Mouse (Mus musculus) CD4-positive, CD25-positive, alpha-beta regulatory T cell, adult 2 months (primary cell): ENCODE results near the gene Ube2n.

Experiments used
- DNase-seq: peaks from one replicate; pipeline ENCODE4 v3.0.0-alpha.2; 2012; ENCODE audit warnings: low read depth, low spot score

Ube2n gene

DNA sequence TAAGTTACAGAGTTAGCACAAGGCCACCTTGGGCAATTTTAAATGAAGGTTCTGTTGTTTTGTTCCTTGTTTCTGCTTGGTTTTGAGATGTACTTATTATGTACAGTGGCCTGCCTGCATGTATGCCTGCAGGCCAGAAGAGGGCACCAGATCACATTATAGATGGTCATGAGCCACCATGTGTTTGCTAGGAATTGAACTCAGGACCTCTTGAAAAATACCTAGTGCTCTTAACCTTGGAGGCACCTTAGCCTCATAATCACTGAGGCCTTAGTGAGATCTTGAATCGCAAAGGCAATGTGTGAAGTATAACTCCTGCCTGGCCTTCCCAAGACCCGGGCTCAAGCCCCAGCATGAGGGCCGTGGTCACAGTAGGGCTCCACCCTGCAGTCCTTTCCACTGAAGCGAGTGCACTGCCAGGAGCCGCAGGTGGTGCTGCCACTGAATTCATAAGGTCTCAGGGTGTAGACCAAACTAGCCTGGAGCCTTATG is 42.4 kb downstream of the Ube2n start:
- peak; percentile 70 for DNase-seq

DNA sequence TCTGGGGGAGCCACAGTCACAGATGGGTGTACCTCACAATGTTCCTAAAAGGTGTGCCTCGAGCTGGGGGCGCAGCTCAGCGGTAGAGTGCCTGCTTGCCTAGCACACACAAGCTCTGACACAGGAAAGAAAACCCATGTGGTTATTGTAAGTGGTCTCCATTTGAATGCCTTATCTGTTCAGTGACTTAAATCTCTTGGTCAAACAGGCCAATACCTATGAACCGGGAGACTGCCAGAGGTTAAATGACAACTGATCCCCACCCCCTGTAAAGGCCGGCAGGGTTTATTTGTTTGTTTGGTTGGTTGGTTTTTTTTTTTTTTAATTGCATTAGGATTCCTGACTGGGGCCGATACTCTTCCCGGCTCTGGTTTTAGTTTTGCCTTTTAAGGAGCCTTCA is 44.5 kb downstream of the Ube2n start:
- no peak for DNase-seq

DNA sequence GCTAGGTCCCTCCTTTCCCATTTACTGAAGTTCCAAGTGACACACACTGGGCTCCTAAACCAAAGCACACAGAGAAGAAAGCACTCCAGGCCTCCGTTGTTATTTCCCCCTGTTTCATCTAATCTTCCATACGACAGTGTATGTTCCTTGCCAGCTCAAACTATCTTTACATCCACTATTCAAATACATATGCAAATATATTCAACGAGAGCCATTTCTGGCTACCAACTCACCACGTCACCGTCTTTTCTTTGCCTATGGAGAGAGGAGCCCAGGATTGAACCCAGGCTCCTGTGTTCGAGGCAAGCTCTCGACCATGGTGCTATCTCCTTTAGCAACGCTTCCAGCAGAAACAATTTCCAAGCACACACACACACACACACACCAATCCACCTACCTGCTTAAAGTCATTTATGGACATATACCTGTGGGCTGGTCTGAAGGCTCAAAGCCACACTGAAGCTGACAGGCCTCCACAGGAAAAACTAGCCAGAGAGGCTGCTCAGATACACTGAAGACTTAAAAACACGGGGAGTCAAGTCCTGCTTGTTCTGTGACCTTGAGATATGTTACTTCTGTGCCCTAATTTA is 45.5 kb downstream of the Ube2n start:
- DNase-seq: no peak

DNA sequence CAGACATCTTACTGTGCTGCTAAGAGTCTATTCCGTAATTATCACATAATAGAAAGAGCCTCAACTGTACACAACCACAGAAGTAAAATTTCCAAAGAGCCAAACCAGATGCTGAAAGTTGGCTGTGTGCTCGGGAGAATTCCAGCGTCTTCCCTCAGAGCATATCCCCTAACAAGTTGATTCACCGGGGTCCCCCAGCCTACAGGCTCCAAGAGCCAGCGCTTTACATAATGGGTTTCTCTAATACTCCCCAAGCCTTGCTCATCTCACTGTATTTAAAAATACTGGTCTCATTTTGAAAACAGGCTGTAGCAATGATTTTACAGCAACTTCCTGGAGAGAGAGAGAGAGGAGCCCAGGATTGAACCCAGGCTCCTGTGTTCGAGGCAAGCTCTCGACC is 46.7 kb downstream of the Ube2n start:
- no peak for DNase-seq

DNA sequence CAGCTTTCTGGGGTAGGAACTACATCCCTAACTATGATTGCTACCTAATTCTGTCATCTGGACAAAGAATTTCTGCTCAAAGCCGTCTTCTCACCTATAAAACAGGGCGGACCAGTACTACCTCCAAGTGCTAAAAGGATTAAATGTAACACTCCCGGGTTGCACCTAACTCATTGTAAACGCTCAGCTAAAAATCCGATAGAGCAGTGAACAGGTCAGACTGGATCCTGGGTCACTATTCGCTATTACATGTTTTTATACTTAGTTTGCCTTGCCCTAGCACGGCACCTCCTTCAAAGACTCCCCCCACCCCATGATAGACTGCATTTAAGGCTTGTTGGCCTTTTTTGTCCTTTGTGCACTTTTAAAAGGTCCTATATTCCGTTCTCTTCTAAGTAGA is 47.5 kb downstream of the Ube2n start:
- DNase-seq: no peak

- peak; percentile 60 for DNase-seq
Measured at GRCm38 (mm10) chr10:95562859-95563841, 48.2 kb downstream of the Ube2n start.

GRCm38 (mm10) chr10:95563851-95564845 is 49.2 kb downstream of the Ube2n start, which contains the start of gene Nudt4:
TSS of gene Nudt4 (minus strand) at chr10:95564146.
- DNase-seq: peak; percentile 94

DNA sequence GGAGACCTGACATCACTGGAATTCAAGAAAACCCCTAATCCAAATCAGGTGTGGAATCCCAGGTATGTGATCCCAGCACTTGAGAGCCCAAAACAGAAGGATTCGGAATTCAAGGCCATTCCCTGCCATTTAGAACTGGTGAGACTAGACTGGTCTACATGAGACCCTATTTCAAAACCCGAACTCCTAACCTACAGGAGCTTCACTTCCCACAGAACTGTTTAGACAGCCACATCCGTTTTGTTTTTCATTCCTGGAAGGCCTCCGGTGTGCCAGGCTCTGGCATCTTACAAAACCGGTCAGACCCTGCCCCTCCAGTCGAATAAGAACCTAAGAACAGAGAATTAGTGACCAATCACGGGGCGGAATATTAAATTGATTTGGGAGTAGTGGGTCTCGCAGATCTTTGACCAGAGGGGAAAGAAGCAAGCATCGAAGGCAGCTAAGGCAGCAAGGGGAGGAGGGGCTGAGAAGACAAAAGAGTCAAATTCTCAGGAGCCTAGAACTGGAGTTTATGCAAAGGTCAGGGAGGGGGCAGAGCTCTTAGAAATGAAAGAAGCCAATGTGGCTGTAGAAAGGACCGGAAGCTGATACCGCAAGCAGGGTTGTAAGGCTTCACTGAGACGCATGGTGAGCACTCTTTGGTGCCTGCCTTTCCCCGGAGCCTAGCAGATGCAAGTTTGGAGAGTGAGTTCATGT is 50.4 kb downstream of the Ube2n start:
- peak; percentile 60 for DNase-seq

DNA sequence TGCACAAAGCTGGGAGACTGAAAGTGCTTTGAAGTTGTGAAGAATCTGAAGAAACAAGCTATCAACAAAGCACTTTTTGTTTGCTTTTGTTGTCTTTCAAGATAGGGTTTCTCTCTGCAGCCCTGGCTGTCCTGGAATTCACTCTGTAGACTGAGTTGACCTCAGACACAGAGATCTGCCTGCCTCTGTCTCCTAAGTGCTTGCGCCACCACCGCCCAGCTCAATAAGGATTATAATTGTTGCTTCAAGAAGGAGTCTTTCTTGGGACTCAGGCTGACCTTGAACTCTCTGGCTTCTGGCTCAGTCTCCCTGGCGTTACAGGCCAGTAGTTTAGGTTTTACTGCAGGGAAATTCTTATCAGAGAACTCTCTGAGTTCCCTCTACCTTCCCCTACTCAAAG is 51.8 kb downstream of the Ube2n start:
- no peak for DNase-seq

- DNase-seq: no peak
Measured at GRCm38 (mm10) chr10:95567550-95567949, 52.6 kb downstream of the Ube2n start.

GRCm38 (mm10) chr10:95568016-95568415 is 53.1 kb downstream of the Ube2n start:
- no peak for DNase-seq

- DNase-seq: no peak
Measured at GRCm38 (mm10) chr10:95569441-95569840, 54.5 kb downstream of the Ube2n start.

- DNase-seq: no peak
Measured at GRCm38 (mm10) chr10:95574994-95575393, 60.0 kb downstream of the Ube2n start.

DNA sequence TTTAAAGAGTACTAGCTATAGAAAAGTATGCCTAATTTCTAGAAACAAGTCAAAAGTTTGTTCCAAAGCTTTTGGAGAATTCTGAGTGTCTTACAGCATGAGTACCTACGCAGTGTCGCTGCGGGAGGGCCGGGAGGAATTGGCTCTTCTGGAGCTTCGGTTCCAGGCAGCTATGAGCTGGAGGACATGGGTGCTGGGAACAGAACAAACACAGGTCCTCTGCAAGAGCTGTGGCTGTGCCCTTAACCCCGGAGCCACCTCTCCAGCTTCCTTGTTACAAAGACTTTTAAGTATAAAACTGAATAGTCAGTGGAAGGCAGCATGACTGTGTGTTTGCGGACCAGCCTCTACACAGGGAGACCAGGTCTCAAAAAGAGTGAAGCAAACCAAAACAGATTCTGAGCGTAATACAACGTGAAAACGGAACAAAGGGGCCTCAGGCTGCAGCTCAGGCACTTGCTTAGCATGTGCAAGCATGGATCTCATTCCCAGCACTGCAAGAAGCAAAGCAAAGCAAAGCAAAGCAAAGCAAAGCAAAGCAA is 61.0 kb downstream of the Ube2n start:
- no peak for DNase-seq

DNA sequence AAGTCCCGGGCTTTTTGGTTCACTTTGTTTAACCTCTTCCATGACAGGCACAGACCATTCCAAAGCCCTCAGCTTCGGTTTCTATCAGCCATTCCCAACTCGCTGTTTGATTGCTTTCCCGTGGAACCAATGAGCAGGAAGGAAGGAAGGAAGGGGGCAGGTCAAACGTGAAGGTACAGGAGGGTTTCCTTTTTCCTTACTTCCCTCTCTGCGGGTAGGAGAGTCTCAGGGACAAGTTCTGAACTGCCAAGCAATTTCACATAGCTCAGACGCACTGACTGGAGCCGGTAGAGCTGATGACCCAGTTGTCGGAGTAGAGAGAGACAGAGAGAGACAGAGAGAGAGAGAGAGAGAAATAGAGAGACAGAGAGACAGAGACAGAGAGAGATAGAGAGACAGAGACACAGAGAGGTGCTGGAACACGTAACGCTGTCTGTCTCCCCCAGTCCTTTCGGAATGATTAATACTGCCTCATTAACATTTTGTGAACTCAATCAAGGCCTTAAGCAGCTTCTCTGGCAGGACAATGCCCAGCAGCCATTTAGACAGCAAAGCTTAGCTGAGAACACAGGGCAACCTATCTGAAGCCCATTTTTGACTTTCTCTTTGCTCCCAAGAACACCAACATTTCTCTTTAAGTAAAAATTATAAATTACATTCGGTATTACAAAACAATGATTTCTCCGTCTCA is 62.1 kb downstream of the Ube2n start:
- DNase-seq: no peak

DNA sequence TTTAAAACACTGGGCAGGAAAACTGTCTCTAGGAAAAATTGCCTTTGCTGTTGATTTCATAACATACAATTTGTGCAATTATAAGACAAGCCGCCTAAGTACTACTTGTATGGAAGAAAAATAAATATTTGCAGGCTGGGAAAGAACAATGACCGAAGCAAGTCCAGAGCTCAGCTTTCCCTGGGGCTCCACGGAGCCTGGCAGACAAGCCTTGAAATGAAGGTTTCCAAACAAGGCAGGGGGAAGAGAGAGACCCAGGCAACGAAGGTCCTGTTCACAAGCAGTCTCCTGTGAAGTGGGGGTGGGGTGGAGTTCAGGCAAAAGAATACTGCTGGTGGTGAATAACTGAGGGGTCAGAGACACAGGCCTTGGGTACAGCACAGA is 62.6 kb downstream of the Ube2n start:
- no peak for DNase-seq

DNA sequence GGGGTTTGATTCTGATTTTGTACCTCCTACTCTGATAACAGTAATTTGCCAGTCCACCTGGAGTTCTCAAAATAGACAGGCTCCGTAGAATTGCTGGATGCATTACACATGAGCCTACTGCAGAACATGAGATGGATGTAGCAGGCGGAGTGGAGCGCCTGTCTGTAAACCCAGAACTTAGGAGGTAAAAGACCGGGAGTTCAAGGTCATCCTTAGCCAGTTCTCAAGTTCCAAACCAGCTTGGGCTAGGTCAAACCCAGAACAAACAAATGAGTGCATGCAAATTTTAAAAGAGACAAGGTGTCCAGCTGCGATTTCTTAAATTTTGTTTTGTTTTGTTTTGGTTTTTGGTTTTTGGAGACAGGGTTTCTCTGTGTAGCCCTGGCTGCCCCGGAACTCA is 70.6 kb downstream of the Ube2n start:
- no peak for DNase-seq

DNA sequence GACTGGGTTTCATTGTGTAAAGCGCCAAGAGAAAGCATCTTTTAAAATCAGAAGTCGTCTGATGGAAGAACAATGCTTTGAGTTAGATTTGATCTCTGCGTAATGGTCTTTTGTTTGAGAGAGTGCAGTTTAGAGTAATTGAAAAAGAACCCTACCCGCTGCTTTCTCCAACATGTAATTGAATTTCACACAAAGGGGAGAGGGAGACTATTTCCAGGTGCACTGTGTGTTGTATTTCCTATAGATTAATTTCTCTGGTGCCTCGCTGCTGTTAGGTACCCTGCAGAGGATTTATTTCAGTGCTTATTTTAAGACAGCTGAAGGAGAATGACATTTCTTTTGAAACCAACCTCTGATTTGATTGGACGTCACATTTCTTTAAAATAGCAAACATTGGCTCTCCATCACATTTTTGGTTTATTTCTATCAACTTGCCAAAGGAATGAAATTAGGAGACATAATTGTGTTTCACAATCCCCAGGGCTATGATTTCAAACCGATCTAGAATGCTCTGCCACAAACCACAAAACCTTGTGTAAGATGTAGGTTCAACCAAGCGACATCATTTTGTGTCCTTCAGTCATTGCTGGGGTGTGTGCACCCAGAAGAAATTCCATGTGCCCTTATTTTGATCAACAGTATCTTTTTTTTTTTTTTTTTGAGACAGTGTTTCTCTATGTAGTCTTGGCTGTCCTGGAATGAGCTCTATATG is 72.7 kb downstream of the Ube2n start:
- DNase-seq: no peak

GRCm38 (mm10) chr10:95589196-95589595 is 74.3 kb downstream of the Ube2n start:
- no peak for DNase-seq
